Mouse (Mus musculus) kidney, embryonic 14.5 days (tissue): Measurements from ENCODE around the gene Xylt1. TPM values are rescaled to one million over a fixed set of nuclear protein-coding genes. Genes with fewer than 3 reads are reported as not detected.

ENCODE experiments used
- ATAC-seq: fragments of 200-750 bp; cut with Nextera tagmentation; 2 replicates; pipeline ENCODE4 v1.8.0; 2017; ENCODE audit warnings: moderate number of reproducible peaks, mild to moderate bottlenecking, moderate TSS enrichment, moderate library complexity; ENCODE audit not compliant: low FRiP score, low TSS enrichment
- H3K27ac ChIP-seq: fragments of 300-500 bp; sonication (generic); 2 replicates; pipeline ENCODE4 v1.5.1; 2014; ENCODE audit warnings: low read depth, mild to moderate bottlenecking, low read length, moderate library complexity, mixed read lengths
- H3K27me3 ChIP-seq: fragments of 300-500 bp; sonication (generic); 2 replicates; pipeline ENCODE4 v1.6.1; 2014; ENCODE audit warnings: mild to moderate bottlenecking, low read length; ENCODE audit not compliant: control insufficient read depth, insufficient read depth
- H3K36me3 ChIP-seq: fragments of 300-500 bp; sonication (generic); 2 replicates; pipeline ENCODE4 v1.6.1; 2014; ENCODE audit warnings: low read length, mixed read lengths; ENCODE audit not compliant: control insufficient read depth, insufficient read depth
- H3K4me1 ChIP-seq: fragments of 300-500 bp; sonication (generic); 2 replicates; pipeline ENCODE4 v1.6.1; 2014; ENCODE audit warnings: low read length, mixed read lengths; ENCODE audit not compliant: control insufficient read depth, insufficient read depth
- H3K4me2 ChIP-seq: fragments of 300-500 bp; sonication (generic); replicated peaks from 2 replicates; pipeline ENCODE4 v1.6.1; 2014; ENCODE audit warnings: low read depth, mild to moderate bottlenecking, low read length
- H3K4me3 ChIP-seq: fragments of 300-500 bp; sonication (generic); 2 replicates; pipeline ENCODE4 v1.5.1; 2014; ENCODE audit warnings: mild to moderate bottlenecking, low read length
- H3K9ac ChIP-seq: fragments of 300-500 bp; sonication (generic); 2 replicates; pipeline ENCODE4 v1.6.1; 2014; ENCODE audit warnings: low read depth, mild to moderate bottlenecking, low read length, moderate library complexity
- H3K9me3 ChIP-seq: fragments of 300-500 bp; sonication (generic); 2 replicates; pipeline ENCODE4 v1.6.1; 2016; ENCODE audit warnings: low read length; ENCODE audit not compliant: control insufficient read depth
- WGBS: fragments of 180-500 bp; shearing (Covaris S2); extraction: QIAGEN DNeasy Blood & Tissue Kit; methylation state at CpG from one replicate; pipeline ENCODE4 v1.1.7; 2014; 5-methylcytosine and 5-hydroxymethylcytosine counted together
- polyA plus RNA-seq: library from polyadenylated mRNA; unstranded; fragments of >200 nt; fragmentation: Nextera tagmentation; extraction: Ambion mirVana; gene quantifications from 2 replicates; pipeline ENCODE4 v1.2.1, GENCODE M21; 2014

Xylt1 gene
- polyA plus RNA-seq, 1 experiment from 2014 or later = 4.6 TPM

- Histone ChIP-seq H3K9ac (no peak overlapping the region), H3K9me3 (no peaks in the 10 kb centered on the region), H3K36me3 (no peaks in the 10 kb centered on the region), H3K4me2 (no peak overlapping the region), H3K4me3 (no peak overlapping the region), H3K27me3 (no peaks in the 10 kb centered on the region), H3K27ac (no peak overlapping the region), H3K4me1 (no peaks in the 10 kb centered on the region)
- ATAC-seq = no peak
- 74% methylated on average over 4 of the region's 4 CpGs for WGBS
Observed at GRCm38 (mm10) chr7:117589820-117590219, 209.0 kb downstream of the Xylt1 start.

GRCm38 (mm10) chr7:117594191-117594590, 213.4 kb downstream of the Xylt1 start:
- Histone ChIP-seq H3K4me1 (no peaks in the 10 kb centered on the region), H3K4me2 (no peak overlapping the region), H3K36me3 (no peaks in the 10 kb centered on the region), H3K4me3 (no peak overlapping the region), H3K9me3 (no peaks in the 10 kb centered on the region), H3K9ac (no peak overlapping the region), H3K27me3 (no peaks in the 10 kb centered on the region), H3K27ac (no peak overlapping the region)
- WGBS = 88% methylated on average over 2 of the region's 2 CpGs
- no peak for ATAC-seq

GRCm38 (mm10) chr7:117595029-117595695, 214.4 kb downstream of the Xylt1 start:
- no peak overlapping the region for H3K27ac ChIP-seq
- no peak overlapping the region for H3K4me3 ChIP-seq
- no peak overlapping the region for H3K4me2 ChIP-seq
- no peaks in the 10 kb centered on the region for H3K36me3 ChIP-seq
- WGBS = 72% methylated on average over 12 of the region's 12 CpGs
- H3K4me1 ChIP-seq = no peaks in the 10 kb centered on the region
- H3K9me3 ChIP-seq = no peaks in the 10 kb centered on the region
- ATAC-seq = no peak
- no peak overlapping the region for H3K9ac ChIP-seq
- H3K27me3 ChIP-seq = no peaks in the 10 kb centered on the region

- Histone ChIP-seq H3K27me3 (no peaks in the 10 kb centered on the region), H3K9me3 (no peaks in the 10 kb centered on the region), H3K4me2 (no peak overlapping the region), H3K27ac (no peak overlapping the region), H3K36me3 (no peaks in the 10 kb centered on the region), H3K4me3 (no peak overlapping the region), H3K4me1 (no peaks in the 10 kb centered on the region), H3K9ac (no peak overlapping the region)
- ATAC-seq = no peak
- WGBS = 45% methylated on average over 7 of the region's 7 CpGs
Observed at GRCm38 (mm10) chr7:117600443-117600842, 219.7 kb downstream of the Xylt1 start.

- H3K9me3 ChIP-seq = no peaks in the 10 kb centered on the region
- no peak overlapping the region for H3K27ac ChIP-seq
- no peak for ATAC-seq
- H3K4me3 ChIP-seq = no peak overlapping the region
- no peak overlapping the region for H3K4me2 ChIP-seq
- no peaks in the 10 kb centered on the region for H3K36me3 ChIP-seq
- no peaks in the 10 kb centered on the region for H3K27me3 ChIP-seq
- WGBS = 63% methylated on average over 6 of the region's 6 CpGs
- H3K9ac ChIP-seq = no peak overlapping the region
- no peaks in the 10 kb centered on the region for H3K4me1 ChIP-seq
Observed at GRCm38 (mm10) chr7:117610439-117610838, 229.7 kb downstream of the Xylt1 start.

GRCm38 (mm10) chr7:117612788-117613473, 232.2 kb downstream of the Xylt1 start:
- Histone ChIP-seq H3K4me2 (no peak overlapping the region), H3K4me3 (no peak overlapping the region), H3K36me3 (no peaks in the 10 kb centered on the region), H3K9ac (no peak overlapping the region), H3K27ac (no peak overlapping the region), H3K9me3 (no peaks in the 10 kb centered on the region), H3K4me1 (no peaks in the 10 kb centered on the region), H3K27me3 (no peaks in the 10 kb centered on the region)
- ATAC-seq = no peak
- 78% methylated on average over 11 of the region's 11 CpGs for WGBS

- Histone ChIP-seq H3K4me3 (no peak overlapping the region), H3K9me3 (no peaks in the 10 kb centered on the region), H3K9ac (no peak overlapping the region), H3K4me2 (no peak overlapping the region), H3K27me3 (no peaks in the 10 kb centered on the region), H3K36me3 (no peaks in the 10 kb centered on the region), H3K4me1 (no peaks in the 10 kb centered on the region), H3K27ac (no peak overlapping the region)
- ATAC-seq = no peak
- WGBS = 37% methylated on average over 3 of the region's 3 CpGs
Observed at GRCm38 (mm10) chr7:117613796-117614195, 233.0 kb downstream of the Xylt1 start.

GRCm38 (mm10) chr7:117614346-117614745, 233.6 kb downstream of the Xylt1 start:
- Histone ChIP-seq H3K36me3 (no peaks in the 10 kb centered on the region), H3K4me1 (no peaks in the 10 kb centered on the region), H3K4me2 (no peak overlapping the region), H3K27me3 (no peaks in the 10 kb centered on the region), H3K9ac (no peak overlapping the region), H3K27ac (no peak overlapping the region), H3K9me3 (no peaks in the 10 kb centered on the region), H3K4me3 (no peak overlapping the region)
- WGBS = 80% methylated on average over 2 of the region's 2 CpGs
- ATAC-seq = no peak

- no peak overlapping the region for H3K4me3 ChIP-seq
- whole genome bisulfite sequencing = 82% methylated on average over 5 of the region's 5 CpGs
- no peak overlapping the region for H3K27ac ChIP-seq
- no peak overlapping the region for H3K9ac ChIP-seq
- no peaks in the 10 kb centered on the region for H3K4me1 ChIP-seq
- ATAC-seq = no peak
- no peaks in the 10 kb centered on the region for H3K27me3 ChIP-seq
- no peaks in the 10 kb centered on the region for H3K36me3 ChIP-seq
- no peak overlapping the region for H3K4me2 ChIP-seq
- no peaks in the 10 kb centered on the region for H3K9me3 ChIP-seq
Observed at GRCm38 (mm10) chr7:117614851-117615250, 234.1 kb downstream of the Xylt1 start.
